Mouse (Mus musculus) lung, postnatal 0 days (tissue): ENCODE data around the gene Gm13283.

Source experiments
- CTCF ChIP-seq: IDR thresholded peaks from 2 replicates; pipeline ENCODE4 v1.5.1; 2016; ENCODE audit warnings: antibody characterized with exemption, mild to moderate bottlenecking
- EP300 ChIP-seq: IDR thresholded peaks from 2 replicates; pipeline ENCODE4 v1.6.1; 2016; ENCODE audit warnings: antibody characterized with exemption, mild to moderate bottlenecking, control low read depth

DNA sequence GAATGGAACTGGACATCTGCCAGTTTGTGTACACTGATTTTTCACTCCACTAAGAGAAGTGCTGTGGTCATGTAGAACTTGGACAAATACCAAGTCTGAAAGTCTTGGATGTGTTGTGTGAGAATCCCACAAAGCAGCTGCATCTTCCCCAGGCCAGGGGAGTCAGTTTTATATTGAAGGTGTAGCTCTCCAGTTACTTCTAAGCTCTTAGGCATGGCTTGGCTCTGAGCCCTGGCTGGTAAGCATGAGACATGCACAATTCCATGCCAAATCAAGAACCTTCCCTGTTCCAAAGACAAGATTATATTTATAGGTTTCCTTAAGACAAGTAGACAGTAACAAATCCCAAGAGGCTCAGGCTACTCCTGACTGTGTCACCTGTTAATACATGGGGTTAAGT lies 44.9 kb upstream of the Gm13283 start:
- TF ChIP-seq CTCF (no peak), EP300 (no peak)
